Mouse (Mus musculus): ENCODE data around the gene Rpl19.

DNA sequence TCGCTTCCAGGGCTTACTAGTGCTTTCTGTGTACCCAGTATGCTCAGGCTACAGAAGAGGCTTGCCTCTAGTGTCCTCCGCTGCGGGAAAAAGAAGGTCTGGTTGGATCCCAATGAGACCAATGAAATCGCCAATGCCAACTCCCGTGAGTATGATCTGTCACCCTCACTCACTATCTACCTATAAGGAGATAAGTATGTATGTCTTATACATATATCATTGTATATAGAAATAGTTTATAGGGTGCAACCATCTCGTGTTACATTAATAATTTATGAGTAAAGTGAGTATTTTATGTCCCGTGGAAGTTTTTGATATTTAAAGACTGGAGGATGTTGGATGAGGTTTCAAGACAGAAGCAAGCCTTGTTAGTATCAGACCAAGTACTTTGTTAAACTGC, 1.3 kb downstream of the Rpl19 start:
- TF ChIP-seq CTCF (IDR thresholded peaks at IDR 0.05; ENCODE audit: borderline replicate concordance, control insufficient read depth, extremely low read depth, insufficient read depth, low read length, poor library complexity) (no peak), POLR2A (IDR thresholded peaks at IDR 0.05; ENCODE audit: control insufficient read depth, extremely low read depth, insufficient read depth, low read length, poor library complexity) (no peak)

Data from thymus, adult 2 months (tissue).